Mouse (Mus musculus): ENCODE measurements around the gene Akap6.

The Akap6 gene

GRCm38 (mm10) chr12:53146460-53147050 is 447.4 kb downstream of the Akap6 start:
- DNase-seq (ENCODE audit: low spot score): no peak

DNA sequence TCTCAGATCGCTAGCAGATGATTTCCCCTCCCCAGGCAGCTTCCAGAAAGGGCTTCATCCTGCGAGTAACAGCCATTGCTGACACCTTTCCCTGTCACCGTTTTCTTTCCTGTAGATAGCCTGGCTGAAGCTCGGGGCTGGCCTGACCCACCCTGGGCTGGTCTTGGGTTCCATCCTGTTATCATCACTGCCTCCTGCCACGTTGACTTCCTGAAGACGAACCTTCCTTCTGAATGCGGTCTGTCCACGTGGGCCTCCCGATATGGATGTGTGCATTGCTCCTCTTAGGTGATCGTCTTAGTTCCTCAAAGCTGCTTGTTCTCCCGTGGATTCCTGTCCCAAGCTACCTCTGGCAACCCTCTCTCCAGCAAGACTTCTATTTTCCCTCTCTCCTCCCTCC is 448.5 kb downstream of the Akap6 start:
- DNase-seq (ENCODE audit: low spot score): no peak

- no peak for DNase-seq (ENCODE audit: low spot score)
Measured at GRCm38 (mm10) chr12:53168189-53169003, 469.2 kb downstream of the Akap6 start.

DNA sequence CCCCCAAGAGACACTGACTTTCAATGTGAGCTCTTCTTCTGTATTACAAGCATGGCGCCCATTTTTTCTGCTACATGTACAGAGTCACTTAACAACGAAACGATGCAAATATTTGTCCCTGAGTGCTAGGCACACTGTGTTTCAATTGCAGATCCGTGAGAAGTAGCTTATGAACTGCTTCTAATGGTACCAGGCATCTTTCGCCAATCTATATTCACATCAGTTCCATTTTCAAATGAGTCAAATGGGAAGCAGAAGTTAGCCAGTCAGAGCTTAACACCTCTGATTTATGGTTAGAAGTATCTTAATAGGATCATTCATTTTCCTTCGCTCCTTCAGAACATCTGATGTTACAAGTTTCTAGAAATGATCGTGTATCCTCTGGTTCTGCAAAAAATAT is 492.3 kb downstream of the Akap6 start:
- no peak for DNase-seq (ENCODE audit: low spot score)

DNA sequence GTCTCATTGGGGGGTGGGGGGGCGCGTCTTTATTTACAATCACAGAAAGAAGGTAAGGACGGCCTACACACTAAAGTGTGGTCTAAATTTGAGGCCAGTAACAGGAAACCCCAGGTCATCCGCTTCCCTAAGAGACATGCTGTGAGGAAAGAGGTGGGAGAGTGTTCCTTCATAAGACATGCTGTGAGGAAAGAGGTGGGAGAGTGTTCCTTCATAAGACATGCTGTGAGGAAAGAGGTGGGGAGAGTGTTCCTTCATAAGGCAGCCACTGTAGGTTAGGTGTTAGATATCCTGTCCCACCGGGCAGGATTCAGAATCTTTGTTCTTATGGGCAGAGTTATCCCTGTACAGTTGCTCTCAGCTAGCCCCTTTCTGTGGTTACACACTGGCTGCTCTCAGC is 494.5 kb downstream of the Akap6 start:
- no peak for DNase-seq (ENCODE audit: low spot score)
